Mouse (Mus musculus): ENCODE measurements at regions not wholly inside any gene's neighbourhood (a gene's known extent, or its start where the extent isn't known, plus 50 kb on each side); places are given as distances from the start of the nearest gene placed in this dataset.

DNA sequence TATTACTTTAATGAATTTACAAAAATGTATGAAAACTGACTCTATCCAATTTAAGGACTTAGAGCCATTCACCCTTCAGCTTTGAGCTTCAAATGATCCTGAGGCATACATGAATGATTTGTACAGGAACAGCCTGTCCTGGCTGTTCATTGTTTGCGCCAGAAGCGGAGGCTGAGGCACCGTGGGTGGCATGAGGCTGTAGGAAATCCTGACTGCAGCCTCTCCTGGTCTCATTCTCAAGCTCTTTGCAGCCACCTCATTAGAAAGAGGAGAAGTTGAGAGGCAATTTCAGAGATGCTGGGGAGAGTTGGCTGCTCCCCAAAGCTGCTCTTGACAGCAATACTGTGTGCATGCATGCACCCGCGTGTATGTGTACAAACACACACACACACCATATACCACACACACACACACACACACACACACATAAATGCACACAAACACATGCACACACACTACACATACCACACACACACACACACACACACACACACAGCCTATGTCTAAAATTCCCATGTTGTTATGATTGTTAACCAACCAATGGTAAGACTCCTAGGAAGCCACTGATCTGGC, 434.9 kb upstream of the Btbd3 start:
- no peak for DNase-seq (ENCODE audit: low spot score)

DNA sequence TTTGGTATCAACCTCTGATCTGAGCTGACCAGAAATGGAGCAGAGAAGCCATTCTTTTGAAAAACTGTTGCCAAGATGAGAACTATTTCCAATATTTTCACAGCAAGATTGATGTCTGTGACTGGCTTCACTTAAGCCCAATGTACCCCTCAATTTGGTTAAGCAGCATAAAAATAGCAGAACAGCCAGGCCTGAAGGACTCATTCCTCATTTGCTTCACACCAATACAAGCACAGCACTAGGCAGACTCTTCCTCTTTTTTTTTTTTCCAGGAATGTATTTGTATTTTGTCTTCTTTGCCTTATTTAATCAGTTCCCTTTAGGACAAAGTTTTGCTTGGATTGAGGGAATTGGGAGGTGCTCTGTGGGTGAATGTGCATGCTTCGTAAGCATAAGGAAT, 441.4 kb upstream of the Btbd3 start:
- no peak for DNase-seq (ENCODE audit: low spot score)

DNA sequence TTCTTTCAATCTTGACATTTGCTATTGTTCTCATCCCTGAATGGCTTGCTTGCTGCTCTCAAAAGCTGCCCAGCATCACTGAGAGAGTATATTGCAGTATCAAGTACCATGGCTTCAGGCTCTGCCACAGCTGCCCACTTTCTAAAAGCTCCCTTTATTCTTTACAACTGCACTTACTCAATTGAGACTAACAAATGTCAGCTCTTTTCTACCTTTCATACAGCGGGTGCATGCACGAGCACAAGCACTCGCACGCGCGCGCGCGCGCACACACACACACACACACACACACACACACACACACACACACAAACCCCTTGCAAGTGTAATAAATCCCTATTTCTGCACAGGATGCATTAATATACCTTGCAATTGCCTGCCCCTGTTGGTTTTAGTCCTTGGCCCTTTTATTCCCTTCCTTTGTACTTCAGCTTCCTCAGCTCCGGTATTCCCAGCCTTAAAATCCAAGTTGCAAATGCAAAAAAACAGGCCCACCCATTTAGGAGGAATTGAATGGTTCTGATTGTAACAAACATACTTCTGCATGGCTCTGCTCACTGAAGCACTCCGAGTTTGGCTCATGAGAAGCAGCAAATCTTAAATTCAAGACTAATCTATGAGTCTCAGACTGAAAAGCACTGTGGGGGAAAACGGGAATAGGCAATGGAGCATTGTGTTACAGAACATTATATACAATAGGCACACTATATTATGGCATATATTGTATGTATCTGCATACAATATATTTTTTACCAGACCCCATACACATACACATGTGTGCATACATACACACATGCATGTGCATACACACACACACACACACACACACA, 447.7 kb upstream of the Btbd3 start:
- DNase-seq (ENCODE audit: low spot score): no peak

DNA sequence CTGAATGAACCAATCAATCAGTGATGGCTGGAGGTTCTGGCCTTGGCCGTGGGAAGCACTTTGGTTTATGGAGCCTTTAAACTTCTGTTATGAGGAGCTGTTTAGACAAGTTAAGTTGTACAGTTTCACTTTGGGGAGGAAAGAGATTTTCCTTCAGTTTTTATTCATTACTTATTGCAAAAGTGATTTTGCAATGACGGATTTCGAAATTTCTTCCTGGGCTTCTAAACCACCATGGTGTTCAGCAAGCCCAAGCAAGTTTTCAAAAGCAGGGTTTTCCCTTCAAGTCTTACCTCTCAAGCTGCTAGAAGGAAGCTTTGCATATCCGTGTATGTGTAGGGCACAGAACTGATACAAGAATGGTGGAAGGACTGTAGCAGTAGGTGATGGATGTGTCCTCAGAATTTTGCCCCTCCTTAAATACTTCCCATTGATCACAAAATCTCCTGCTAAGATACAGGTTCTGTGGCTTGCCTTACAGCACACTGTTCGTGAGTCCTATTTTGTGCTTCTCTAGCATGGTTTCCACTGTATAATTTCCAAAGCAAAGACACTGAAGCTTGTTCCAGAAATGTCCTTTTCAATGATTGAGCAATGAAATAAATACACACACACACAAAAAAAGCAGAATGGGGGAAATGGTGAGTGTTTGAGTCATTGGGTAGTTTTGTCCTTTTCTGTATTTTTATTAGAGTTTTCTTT, 448.6 kb upstream of the Btbd3 start:
- no peak for DNase-seq (ENCODE audit: low spot score)

DNA sequence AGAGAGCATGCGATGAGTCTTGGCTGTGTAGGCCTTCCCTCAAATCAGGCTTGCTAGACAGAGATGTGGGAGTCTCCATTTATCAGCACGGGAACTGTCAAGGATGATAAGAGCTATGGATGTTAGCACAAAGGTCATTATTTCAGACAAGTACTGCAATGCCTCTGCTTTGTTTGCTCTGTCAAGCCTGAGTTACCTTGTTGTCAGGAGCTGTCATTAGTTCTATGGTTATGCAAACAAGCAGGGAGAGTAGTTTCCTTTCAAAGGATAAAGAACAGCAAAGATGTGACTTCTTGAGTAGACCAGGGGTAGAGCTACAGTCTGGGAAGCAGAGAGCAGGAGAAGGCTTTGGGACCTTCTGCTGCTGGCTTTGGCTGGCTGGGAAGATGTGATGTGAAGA, 461.5 kb upstream of the Btbd3 start:
- DNase-seq (ENCODE audit: low spot score): no peak

DNA sequence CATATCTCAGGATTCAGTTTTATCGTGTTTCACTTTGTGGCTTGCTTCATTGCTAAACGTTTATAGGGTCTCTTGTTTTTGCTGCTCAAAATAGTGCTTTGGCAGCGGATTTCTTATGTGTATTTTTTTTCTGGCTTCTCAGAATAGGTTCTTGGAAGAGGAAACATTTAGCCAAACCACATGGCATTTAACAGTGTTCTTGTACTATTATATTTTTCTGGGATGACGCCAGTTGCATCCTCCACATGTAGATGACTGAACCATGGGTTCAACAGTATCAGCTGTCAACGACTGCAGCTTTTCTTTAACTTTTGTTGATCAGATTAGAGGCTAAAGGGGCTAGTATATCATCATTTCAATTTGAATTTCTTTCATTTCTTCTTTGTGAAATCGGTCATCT, 472.3 kb upstream of the Btbd3 start:
- DNase-seq (ENCODE audit: low spot score): no peak

DNA sequence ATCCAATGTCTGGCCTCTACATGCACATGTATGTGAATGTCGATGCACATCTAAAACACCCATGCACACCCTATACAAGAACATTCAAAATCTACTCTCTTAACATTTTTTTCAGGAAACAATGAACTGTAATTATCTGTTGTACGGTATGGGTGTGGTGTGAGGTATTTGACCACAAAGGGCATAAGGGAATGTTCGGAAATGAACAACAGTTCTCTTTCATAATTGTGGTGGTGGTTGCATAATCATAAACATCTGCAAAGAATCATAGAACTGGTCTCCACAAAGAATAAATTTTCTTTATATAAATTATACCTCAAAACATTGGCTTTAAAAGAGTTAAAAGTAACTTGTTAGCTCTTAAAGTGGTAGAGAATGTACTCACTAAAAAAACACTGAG, 478.9 kb upstream of the Btbd3 start:
- DNase-seq (ENCODE audit: low spot score): no peak

DNA sequence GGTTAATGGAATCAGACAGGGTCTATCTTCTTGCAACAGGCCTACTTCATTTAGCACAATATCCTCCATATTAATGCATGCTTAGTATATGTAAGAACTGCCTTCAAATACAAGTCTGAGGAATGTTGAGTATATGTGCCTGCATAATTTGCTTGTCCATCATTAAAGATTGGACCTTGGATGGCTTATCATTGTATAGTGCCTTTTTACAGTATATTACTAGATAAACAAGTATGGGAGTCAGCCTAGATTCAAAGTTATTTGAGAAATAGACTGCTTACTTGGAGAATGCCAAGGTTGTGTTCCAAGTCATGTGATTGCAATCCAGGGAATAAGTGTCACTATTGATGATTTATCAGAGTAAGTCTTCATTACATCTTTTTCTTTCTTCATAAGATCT, 491.6 kb upstream of the Btbd3 start:
- DNase-seq (ENCODE audit: low spot score): no peak

DNA sequence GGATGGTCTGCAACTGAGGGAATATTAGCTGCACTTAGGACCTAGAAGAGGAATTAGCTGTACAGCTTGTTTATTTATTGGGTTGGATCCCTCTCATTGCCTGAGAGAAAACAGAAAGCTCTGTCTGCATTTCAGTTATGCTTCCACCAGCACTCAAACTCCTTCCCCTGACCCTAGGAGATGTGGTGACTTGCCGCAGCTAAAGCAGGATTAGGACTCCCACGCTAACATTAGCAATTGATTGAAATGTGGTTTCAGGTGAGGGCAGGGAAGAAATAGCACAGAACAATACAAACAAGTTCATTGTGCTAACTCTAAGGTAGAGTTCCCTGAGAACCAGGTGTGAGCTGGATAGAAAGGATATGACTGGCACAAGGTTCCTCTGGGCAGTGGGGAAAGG, 496.9 kb upstream of the Btbd3 start:
- no peak for DNase-seq (ENCODE audit: low spot score)

DNA sequence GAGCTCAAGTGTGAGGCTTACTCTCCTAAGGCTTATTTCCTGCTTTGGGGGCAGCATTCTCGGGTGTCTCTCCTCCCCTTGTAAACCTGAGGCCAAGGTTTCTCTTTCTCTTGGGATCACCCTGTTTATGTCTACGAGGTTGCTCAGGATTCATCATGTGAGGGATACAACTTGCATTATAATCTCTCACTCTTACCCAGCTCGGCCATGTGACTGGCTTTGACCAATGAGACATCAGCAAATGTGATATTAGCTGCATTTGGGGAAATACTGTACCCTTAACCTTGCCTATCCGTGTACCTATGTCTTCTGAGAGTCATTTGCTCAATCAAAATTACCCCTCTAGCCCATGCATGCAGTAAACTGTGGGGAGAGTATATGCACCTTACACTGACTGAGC, 498.0 kb upstream of the Btbd3 start:
- DNase-seq (ENCODE audit: low spot score): no peak

DNA sequence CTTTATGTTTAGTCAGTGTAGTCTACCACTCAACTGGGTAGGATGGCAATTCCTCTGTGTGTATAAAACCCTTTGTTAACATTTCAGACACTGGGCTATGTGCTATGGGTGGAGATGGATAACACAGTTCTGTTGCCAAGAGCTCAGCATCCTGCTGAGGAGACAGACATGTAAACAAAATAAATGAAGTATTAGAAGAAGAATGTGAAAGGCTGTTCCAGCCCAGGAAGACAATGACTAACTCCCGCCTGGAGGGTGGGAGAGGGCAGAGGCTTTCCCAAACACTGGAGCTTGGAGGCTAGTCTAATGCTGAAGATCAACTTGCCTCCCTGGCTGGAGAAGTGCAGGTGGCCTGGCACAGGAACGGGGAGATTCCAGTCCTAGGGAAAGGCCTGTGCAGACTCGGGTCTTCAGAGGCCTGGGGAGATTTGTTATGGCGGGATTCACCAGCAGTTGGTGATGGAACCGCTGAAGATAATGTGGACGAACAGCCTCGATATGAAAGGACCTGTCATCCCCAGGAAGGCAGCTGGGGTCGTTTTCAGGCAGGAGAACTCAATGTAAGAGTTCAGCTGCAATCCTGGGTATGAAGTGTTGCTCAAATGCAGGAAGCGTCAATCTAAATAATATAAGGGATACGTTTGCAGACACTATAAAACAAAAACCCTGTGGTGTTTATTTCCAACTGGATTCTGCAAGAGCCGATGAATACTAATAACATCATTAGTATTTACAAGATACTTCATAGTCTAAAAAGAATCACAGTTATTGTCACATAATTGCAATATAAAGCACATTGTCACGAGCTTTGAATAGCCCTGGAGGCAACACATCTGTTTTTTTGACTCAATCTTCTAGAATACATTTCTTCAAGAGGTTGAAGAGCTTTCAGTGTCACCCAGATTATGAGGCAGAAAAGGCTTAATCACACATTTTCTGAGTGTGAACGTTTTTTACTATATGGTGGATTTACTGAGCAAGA, 498.8 kb upstream of the Btbd3 start:
- no peak for DNase-seq (ENCODE audit: low spot score)

DNA sequence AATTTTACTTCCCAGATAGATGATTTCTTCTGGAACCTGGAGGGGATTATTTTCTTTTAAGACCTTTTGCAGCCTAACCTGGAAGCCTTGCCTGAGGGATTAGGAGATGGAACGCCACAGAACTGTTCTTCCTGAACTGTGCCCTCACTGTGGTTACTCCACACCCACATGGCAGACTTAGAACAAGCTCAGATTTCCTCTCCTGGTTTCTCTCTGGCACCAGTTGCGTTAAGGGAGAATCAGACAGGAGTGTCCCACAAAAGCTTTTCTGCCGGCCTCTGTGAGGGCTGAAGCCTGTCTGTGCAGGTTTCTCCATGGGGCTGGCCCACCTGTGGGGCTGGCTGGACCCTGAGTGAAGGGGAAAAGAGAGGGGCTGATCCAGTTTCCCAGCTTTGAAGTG, 500.1 kb upstream of the Btbd3 start:
- DNase-seq (ENCODE audit: low spot score): no peak

DNA sequence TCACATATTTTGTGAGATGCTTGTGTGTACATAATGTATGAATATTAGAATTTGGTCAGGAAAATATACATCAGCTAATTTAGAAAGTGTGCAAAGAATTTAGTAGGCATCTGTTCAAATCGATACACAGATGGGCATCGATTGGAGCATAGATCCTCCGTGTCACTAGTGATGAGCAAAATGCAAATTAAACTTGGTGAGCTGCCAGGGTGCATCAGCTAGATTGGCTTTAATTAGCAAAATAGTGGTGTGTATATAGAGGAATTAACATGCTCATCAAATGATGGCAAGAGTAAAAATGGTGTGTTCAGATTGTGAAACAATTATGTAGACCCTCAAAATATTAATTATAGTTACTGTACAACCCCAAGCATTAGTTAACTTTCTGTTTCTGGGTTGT, 501.9 kb upstream of the Btbd3 start:
- DNase-seq (ENCODE audit: low spot score): no peak

DNA sequence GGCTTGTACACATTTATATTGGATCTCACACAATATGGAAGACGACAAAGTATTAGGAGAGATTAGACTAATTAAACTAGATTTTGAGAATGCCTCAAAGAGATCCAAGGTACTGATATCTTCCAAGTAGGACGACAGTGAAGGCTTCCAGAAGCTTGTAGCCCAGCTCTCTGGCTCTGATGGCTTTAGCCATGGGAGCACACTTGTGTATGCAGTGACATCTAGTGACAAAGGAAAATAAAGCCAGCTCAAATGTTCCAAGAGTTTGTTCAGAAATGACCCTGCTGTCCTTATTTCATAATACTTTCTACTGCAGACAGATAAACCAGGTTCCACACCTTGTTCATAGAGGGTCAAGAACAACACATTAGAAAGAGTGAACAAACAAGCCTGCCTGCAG, 524.0 kb upstream of the Btbd3 start:
- no peak for DNase-seq (ENCODE audit: low spot score)

DNA sequence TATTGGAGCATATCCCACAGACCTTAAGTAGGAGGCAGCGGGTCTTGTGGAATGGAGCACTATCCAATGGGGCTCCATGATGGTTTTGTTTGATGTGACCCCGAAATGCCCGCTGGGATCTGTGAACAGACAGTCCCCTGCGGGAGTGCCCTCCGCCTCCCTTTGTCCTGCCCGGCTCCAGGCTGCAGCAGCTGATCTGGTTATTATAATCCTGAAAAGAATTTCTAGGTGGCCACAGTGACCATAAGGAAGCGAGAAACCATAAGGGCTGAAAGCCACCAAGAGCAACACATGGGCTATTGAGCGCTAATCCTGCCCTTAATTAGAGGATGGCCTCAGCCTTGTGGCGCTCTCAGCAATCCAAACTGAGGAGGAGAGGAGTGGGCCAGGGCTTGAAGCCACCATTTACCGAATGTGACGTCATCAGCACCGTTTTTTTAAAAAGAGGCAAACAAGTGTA, 525.9 kb upstream of the Btbd3 start:
- DNase-seq (ENCODE audit: low spot score): no peak

DNA sequence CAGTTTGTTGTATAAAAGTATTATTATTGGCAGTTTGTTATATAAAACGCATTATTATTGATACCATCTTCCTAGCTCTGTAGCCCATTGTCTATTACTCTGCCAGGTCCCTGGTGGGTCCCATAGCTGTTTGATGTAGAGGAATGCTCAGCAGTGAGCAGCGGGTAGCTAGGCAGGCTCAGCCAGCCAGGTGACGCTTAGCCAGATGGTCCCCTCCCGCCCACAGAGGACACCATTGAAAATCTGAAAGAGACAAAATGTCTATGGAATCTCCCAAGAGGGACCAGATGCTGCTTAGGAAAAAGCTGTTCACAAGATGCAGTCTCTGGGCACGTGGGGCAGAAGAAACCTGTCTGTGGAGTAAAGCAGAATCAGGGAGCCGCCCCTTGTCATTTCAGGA, 526.5 kb upstream of the Btbd3 start:
- DNase-seq (ENCODE audit: low spot score): no peak

DNA sequence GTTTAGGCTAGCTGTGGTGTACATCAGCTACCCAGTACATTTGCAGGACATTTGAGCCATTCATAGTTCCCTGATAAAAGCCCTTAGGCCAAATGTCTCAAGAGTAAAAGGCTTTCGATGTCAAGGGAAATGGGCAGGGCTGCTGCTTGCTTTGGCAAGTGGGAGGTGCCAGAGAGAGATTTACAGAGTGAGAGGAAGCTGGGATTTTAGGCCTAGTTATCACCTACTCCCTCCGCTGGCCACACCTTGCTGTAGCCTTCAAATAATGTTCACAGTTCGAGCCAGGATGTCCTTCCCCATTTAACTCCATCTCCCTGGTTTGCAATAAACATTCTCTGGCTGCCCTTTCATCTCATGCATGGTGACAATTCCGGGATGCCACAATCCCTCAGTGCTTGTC, 527.2 kb upstream of the Btbd3 start:
- DNase-seq (ENCODE audit: low spot score): no peak

DNA sequence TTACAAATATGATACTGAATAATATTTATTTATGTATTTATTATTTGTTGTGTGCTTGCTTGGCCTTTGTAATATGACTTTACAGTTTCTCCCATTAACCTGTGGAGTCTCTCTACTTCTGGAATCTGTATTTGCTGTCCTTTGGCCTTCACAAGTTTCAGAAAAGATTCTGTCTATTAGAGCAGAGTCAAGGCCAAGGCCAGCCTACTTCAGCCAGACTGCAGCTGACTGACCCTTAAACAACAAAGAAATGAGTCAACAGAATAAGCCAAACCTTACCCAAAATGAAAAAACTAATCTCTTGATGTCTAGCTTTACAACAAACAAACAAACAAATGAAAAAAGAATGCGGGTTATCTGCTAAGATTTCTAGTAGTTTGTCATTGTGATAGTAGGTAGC, 532.7 kb upstream of the Btbd3 start:
- peak; percentile 23 for DNase-seq (ENCODE audit: low spot score)

DNA sequence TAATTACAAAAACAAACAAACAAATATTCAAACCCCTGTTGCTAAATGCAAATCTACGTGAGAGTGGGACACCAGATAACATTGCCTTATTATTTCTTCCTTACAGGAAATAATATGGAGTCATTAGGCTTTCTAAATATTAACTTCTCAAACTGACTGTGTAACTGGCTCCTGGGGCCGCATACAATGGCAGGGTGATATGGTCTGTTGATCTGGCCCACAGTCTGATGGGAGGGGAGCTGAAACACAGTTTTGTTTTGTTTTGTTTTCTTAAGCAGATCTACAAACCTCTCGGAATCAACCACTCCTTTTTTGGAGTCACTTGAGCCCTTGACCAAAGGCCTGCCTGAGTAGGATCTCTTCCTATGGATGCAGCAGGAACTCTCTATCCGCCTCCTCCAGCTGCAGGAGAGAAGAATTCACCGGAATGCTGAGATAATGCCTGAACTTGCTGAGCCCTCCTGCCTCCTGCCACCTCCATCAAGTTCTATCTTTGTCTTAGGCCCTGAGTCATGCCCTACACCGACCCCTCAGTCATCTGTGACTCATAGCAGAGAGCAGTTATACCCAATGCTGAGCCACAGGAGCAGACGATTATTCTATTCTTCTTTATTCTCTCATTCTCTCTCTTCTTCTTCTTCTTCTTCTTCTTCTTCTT, 534.5 kb upstream of the Btbd3 start:
- DNase-seq (ENCODE audit: low spot score): no peak

DNA sequence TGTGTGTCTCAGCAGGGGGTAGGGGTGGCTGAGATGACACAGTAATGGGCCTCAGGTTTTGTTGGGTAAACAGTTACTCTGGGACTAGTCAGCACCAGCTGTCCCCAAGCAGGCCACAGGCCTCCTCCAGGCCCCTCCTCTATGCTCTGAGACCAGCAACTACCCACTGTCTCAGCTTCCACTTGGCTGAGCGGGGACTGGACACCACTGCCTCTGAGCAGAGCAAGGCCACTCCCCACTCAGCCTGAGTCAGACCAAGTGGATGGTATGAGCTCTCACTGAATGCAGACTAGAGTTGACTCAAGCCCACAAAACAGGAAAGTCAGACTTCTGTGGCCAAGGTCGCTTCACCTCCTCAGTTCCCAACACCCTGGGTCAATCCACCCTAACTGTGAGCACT, 540.5 kb upstream of the Btbd3 start:
- no peak for DNase-seq (ENCODE audit: low spot score)

DNA sequence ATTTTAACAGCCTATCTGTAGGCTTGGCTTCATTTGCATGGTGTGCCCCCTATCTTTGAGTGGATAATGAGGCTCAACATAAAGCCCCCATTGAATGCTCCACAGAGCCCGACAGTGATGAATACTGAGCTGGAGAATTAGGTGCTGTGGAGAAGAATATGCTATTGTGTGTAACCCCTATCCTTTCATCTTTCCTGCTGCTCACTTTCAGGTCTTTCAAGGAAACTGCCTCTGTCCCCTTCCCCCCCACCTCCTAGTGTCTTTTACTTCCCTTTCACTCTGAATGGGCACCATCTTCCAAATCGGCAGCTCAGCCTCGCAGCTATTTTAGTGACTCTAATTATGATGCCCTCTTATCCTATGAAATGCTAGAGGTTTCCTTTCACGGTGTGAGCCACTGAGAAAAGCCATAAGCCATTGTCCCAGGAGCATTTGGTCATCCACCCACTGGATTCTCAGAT, 549.8 kb upstream of the Btbd3 start:
- no peak for DNase-seq (ENCODE audit: low spot score)

All from ovary, adult 18-20 months (tissue).